Mouse (Mus musculus) liver, postnatal 0 days (tissue): ENCODE measurements at regions not wholly inside any gene's neighbourhood (a gene's known extent, or its start where the extent isn't known, plus 50 kb on each side); places are given as distances from the start of the nearest gene placed in this dataset.

Experiments
- CTCF ChIP-seq: sonication (generic); IDR thresholded peaks from 2 replicates; pipeline ENCODE4 v1.5.1; 2016; ENCODE audit warnings: antibody characterized with exemption, low read depth
- EP300 ChIP-seq: IDR thresholded peaks from 2 replicates; pipeline ENCODE4 v1.6.1; 2016; ENCODE audit warnings: antibody characterized with exemption, low read depth, mild to moderate bottlenecking

DNA sequence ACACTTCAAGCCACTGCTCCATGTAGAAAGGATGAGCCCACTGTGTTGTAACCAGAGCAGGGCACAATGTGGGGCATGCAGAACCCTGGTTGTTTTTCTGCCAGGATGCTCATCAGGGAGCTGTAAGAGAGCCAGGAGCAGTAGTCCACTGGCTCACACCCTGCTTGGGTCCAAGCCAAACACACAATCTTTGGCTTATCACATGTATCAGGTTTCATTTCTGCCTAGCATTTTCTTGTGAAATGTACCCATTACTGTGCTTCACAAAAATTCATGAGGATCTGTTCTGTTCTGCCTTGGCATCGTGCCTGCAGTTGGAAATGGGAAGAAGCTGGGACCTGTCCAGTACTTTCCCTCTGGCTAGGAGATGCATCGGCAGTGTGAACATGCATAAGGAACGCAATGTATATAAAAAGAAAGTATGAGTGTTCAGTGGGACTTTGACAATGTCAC is 491.6 kb upstream of the Igfbp3 start:
- TF ChIP-seq CTCF: no peak
- TF ChIP-seq EP300: no peak
